Mouse (Mus musculus) small intestine, adult 10 weeks (tissue): ENCODE results near the gene Alg14. TPM values are rescaled to one million over a fixed set of nuclear protein-coding genes. Genes with fewer than 3 reads are reported as not detected.

Experiments
- polyA plus RNA-seq: library from polyadenylated mRNA; stranded (reverse); fragments of 350-450 nt; fragmentation: Illumina TruSeq; extraction: RNeasy Lipid Tissue Mini Kit (QIAGEN cat#74804); gene quantifications from one replicate; pipeline ENCODE4 v1.2.3, GENCODE M21; 2014; ENCODE audit warnings: low replicate concordance

The Alg14 gene
- polyA plus RNA-seq = 21.5 TPM

DNA sequence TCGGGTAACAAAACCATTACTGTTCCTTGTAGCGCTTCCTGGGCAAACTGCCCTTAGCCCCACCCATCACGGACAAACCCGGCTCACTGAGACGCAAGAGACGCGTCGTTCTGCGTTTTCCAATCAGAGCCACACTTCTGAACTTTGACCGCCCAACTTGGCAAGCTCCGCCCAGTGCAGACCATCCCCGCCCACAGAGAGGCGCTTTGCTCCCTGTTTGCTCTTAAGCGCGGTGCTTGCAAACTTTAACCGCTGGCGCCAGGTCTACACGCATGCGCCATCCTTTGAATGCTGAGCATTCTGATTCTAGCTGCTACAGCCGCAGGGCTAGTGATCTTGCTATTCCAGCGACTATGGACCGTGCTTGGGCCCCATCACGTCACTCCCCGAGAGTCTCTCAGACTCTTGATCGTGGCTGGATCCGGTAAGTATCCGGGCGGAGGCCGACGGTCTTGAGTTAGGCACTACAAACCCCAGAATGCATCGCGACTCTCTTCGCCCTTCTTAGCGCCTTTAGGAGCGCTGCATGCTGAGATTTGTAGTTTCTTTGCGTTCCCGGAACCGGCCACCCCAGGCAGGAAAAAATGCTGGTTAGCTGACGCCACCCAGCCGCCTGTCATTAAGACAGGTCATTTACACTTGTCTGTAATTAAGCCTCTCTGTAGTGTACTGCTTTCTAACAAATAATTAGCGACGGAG lies at the start of gene Alg14:
Gene Alg14 (plus strand): TSS at position 214 of the 699 bp plus-strand sequence.

GRCm38 (mm10) chr3:121282998-121283397 lies 8.6 kb upstream of the Alg14 start, which contains the start of gene Tmem56:
Tmem56 (minus strand) TSS chr3:121283098.

Other genes with a start within 250 kb of the Alg14 start
- 7.1 TPM for gene Rwdd3, start 120.1 kb upstream of the Alg14 start, polyA plus RNA-seq
- gene Tmem56, start 8.7 kb upstream of the Alg14 start, polyA plus RNA-seq = 27.1 TPM
- gene Cnn3, start 134.7 kb downstream of the Alg14 start, polyA plus RNA-seq = 85.6 TPM
- 95.5 TPM for gene Slc44a3, start 240.6 kb downstream of the Alg14 start, polyA plus RNA-seq